Mouse (Mus musculus) G1E (cell line): ENCODE measurements around the gene Olfr130.

Source experiments
- CTCF ChIP-seq: IDR thresholded peaks from 2 replicates; pipeline ENCODE4 v1.5.1; 2012; ENCODE audit warnings: low read depth, low read length, inconsistent platforms, mixed read lengths
- GATA1 ChIP-seq: IDR thresholded peaks from 2 replicates; pipeline ENCODE4 v1.6.1; 2012; ENCODE audit warnings: borderline replicate concordance, low read length, inconsistent platforms, mixed read lengths
- GATA2 ChIP-seq: IDR thresholded peaks from 2 replicates; pipeline ENCODE4 v1.6.1; 2012; ENCODE audit warnings: low read depth, low read length, inconsistent platforms, borderline replicate concordance
- POLR2AphosphoS5 ChIP-seq: IDR thresholded peaks from 2 replicates; pipeline ENCODE4 v1.6.1; 2012; ENCODE audit warnings: low read depth, low read length, inconsistent platforms; ENCODE audit not compliant: insufficient replicate concordance
- TAL1 ChIP-seq: conservative IDR thresholded peaks from 2 replicates; pipeline ENCODE4 v1.6.1; 2012; ENCODE audit warnings: low read depth, low read length, inconsistent platforms, mixed read lengths

DNA sequence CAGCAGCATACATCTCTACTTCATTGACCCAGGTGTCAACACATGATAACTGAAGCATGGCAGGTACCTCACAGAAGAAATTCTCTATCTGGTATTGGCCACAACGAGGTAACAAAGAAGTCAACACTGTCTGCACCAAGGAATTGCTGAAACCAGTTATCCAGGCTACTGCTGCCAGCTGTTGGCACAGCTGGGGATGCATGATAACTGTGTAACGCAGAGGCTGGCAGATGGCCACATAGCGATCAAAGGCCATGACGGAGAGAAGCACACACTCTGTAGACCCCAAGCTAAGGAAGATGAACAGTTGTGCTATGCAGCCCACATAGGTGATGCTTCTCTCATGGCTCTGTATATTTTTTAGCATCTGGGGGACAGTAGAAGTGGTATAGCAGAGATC, 18.6 kb downstream of the Olfr130 start:
- TF ChIP-seq CTCF, result no peak
- no peak for TF ChIP-seq GATA1
- TF ChIP-seq TAL1, result no peak
- no peak for TF ChIP-seq POLR2AphosphoS5
- TF ChIP-seq GATA2, result no peak
